Mouse (Mus musculus) heart, embryonic 13.5 days (tissue): ENCODE data around the gene Lgi4. TPM values are rescaled to one million over a fixed set of nuclear protein-coding genes. Genes with fewer than 3 reads are reported as not detected.

Source experiments
- ATAC-seq: fragments of 200-750 bp; cut with Nextera tagmentation; 2 replicates; pipeline ENCODE4 v1.8.0; 2017; ENCODE audit warnings: moderate TSS enrichment; ENCODE audit not compliant: insufficient number of reproducible peaks, low FRiP score, low TSS enrichment; ENCODE audit errors: extremely low read depth
- H3K27ac ChIP-seq: fragments of 300-500 bp; sonication (generic); replicated peaks from 2 replicates; pipeline ENCODE4 v1.5.1; 2015; ENCODE audit warnings: moderate library complexity, mild to moderate bottlenecking, inconsistent platforms
- H3K27me3 ChIP-seq: fragments of 300-500 bp; sonication (generic); replicated peaks from 2 replicates; pipeline ENCODE4 v1.6.1; 2015; ENCODE audit warnings: mild to moderate bottlenecking, inconsistent platforms
- H3K36me3 ChIP-seq: fragments of 300-500 bp; sonication (generic); 2 replicates; pipeline ENCODE4 v1.6.1; 2015; ENCODE audit warnings: mild to moderate bottlenecking, inconsistent platforms
- H3K4me1 ChIP-seq: fragments of 300-500 bp; sonication (generic); 2 replicates; pipeline ENCODE4 v1.6.1; 2015; ENCODE audit warnings: inconsistent platforms
- H3K4me2 ChIP-seq: fragments of 300-500 bp; sonication (generic); 2 replicates; pipeline ENCODE4 v1.6.1; 2015; ENCODE audit warnings: inconsistent platforms, mild to moderate bottlenecking, moderate library complexity
- H3K4me3 ChIP-seq: fragments of 300-500 bp; sonication (generic); 2 replicates; pipeline ENCODE4 v1.5.1; 2015; ENCODE audit warnings: moderate library complexity, mild to moderate bottlenecking, inconsistent platforms
- H3K9ac ChIP-seq: fragments of 300-500 bp; sonication (generic); 2 replicates; pipeline ENCODE4 v1.6.1; 2015; ENCODE audit warnings: inconsistent platforms, mild to moderate bottlenecking, moderate library complexity
- H3K9me3 ChIP-seq: fragments of 300-500 bp; sonication (generic); 2 replicates; pipeline ENCODE4 v1.6.1; 2016; ENCODE audit warnings: inconsistent platforms
- WGBS: fragments of 180-500 bp; shearing (Covaris S2); methylation state at CpG from one replicate; pipeline ENCODE4 v1.1.7; 2015; ENCODE audit warnings: mixed read lengths; 5-methylcytosine and 5-hydroxymethylcytosine counted together
- polyA plus RNA-seq: library from polyadenylated mRNA; unstranded; fragments of >200 nt; fragmentation: Nextera tagmentation; extraction: Ambion mirVana; gene quantifications from 2 replicates; pipeline ENCODE4 v1.2.1, GENCODE M21; 2015

Gene Lgi4
- polyA plus RNA-seq, 1 experiment from 2014 or later, result 0.21 TPM

DNA sequence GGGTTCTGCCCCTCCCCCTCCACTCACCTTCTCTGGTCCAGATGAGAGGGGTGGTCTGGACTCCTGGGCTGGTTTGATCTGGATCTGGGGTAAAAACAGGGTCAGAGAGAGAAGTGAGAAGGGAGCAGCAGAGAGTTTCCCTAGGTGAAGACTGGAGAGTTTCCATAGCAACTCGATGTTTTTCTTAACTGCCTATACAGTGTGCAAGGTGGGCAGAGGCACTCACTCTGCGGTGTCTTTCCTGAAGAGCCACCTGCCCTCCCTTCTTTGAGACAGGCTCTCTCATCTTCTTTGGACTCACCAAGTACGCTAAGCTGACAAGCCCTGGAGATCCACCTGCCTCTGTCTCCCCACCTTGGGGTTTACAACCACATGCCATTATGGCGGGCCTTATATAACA lies 20.1 kb upstream of the Lgi4 start:
- no peak overlapping the region for H3K9ac ChIP-seq
- no peak overlapping the region for H3K27ac ChIP-seq
- H3K9me3 ChIP-seq, result no peaks in the 10 kb centered on the region
- H3K4me3 ChIP-seq, result no peak overlapping the region
- H3K36me3 ChIP-seq, result no peaks in the 10 kb centered on the region
- WGBS, result 79% methylated on average over 4 of the region's 4 CpGs
- ATAC-seq, result no peak
- peaks cover 14% of the 10 kb centered on the region for H3K4me1 ChIP-seq
- H3K27me3 ChIP-seq, result peaks cover 46% of the 10 kb centered on the region
- H3K4me2 ChIP-seq, result no peak overlapping the region

GRCm38 (mm10) chr7:31040281-31041022 lies 18.7 kb upstream of the Lgi4 start:
- Histone ChIP-seq H3K4me2 (peak overlapping the region; percentile 67), H3K9ac (no peak overlapping the region), H3K27ac (no peak overlapping the region), H3K27me3 (peaks cover 60% of the 10 kb centered on the region), H3K36me3 (no peaks in the 10 kb centered on the region), H3K9me3 (no peaks in the 10 kb centered on the region), H3K4me1 (peaks cover 14% of the 10 kb centered on the region), H3K4me3 (0 out of 2 replicates have a peak overlapping the region, but pooled peaks have one; percentile 44)
- 69% methylated on average over 12 of the region's 12 CpGs for WGBS
- no peak for ATAC-seq

DNA sequence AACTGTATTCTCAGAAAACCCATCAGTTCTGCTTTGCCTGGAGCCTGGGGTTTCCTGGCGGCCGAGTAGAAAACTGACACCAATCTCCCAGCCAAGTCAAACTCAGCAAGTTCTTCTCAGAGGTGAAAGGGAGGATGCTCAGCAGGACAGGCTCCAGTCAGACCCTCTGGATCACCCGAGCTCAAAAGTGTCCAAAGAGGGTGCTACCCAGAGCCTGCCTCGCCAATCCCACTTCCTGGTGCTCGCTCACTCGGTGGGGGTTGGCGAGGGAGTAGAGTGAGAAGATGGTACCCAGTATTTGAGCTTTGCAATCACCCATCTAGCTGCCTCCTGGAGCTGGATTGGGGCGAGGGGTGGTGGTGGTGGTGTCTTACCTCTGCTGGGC lies 18.1 kb upstream of the Lgi4 start:
- Histone ChIP-seq H3K4me1 (peaks cover 14% of the 10 kb centered on the region), H3K9me3 (no peaks in the 10 kb centered on the region), H3K4me3 (peak overlapping the region; percentile 44), H3K36me3 (no peaks in the 10 kb centered on the region), H3K4me2 (peak overlapping the region; percentile 67), H3K27me3 (peaks cover 63% of the 10 kb centered on the region), H3K9ac (peak overlapping the region; percentile 54), H3K27ac (no peak overlapping the region)
- ATAC-seq, result no peak
- 31% methylated on average over 8 of the region's 8 CpGs for WGBS

DNA sequence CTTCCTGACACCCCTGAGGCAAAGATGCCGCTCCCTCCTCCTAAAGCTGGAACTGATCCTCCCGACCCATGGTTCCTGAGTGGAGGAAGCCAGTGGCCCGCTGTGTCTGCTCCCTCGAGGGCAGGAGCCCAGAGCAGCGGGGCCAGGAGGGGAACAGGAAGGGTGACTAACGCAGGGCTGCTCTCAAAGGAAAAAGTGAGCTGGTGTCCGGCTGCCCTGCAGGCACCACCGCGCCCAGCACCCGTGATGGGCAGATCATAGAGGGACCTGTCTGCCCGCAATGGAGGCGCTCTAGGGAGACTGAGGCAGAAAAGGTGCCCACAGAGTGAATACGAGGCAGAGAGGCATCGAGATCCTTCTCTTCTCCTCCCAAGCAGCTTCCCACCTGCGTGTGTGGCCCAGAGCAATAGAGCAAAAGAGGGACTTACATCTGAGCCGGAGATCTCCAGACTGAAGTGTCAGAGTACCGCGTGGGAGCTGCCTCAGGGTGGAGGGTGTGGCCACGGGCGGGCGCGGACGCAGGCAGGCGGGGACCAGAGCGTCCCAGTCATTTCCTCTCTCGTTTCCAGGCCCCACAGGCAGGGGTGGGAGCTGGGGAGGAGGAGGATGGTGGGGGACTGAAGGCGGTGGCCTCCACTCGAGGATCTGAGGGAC lies 17.4 kb upstream of the Lgi4 start:
- H3K27ac ChIP-seq, result peak overlapping the region; percentile 30; the same call in 1 of the 2 replicates
- WGBS, result 3% methylated on average over 27 of the region's 28 CpGs
- ATAC-seq, result peak; percentile 51; the same call in 1 of the 2 replicates
- no peaks in the 10 kb centered on the region for H3K36me3 ChIP-seq
- peaks cover 66% of the 10 kb centered on the region for H3K27me3 ChIP-seq
- H3K9me3 ChIP-seq, result no peaks in the 10 kb centered on the region
- peak overlapping the region; percentile 67 for H3K4me2 ChIP-seq
- peak overlapping the region; percentile 54 for H3K9ac ChIP-seq
- H3K4me1 ChIP-seq, result peaks cover 14% of the 10 kb centered on the region
- H3K4me3 ChIP-seq, result peak overlapping the region; percentile 44

DNA sequence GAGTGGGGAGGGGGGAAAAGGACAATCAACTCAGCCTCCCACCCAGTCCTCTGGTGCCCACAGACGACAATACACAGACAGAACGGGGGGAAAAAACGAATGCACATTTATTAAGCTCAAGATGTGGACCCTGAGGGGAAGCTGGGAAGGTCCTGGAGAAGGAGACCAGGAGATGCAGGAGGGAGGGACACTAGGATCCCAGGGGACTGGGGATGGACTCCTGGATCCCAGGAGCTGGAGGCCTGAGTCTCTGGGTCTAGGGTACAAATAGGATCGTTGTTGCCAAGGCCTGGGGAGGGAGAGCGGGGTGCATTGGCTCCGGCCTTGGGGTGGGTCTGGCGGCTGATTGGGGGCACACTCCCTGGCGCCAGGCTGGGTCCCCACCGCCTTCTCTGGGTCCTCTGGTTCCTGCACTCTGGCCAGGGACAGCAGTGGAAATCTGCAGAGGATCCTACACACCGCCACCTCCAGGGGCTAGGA lies 16.7 kb upstream of the Lgi4 start, which contains the start of gene Fxyd5:
Gene Fxyd5, minus strand, starts transcription at position 51 of the 480 bp plus-strand sequence.
- Histone ChIP-seq H3K4me1 (peaks cover 14% of the 10 kb centered on the region), H3K27ac (peak within 1 kb of the TSS; percentile 30; the same call in 1 of the 2 replicates), H3K4me2 (peak within 1 kb of the TSS; percentile 67), H3K9me3 (no peaks in the 10 kb centered on the region), H3K27me3 (peaks cover 72% of the 10 kb centered on the region), H3K36me3 (no peaks in the 10 kb centered on the region), H3K4me3 (peak within 1 kb of the TSS; percentile 44), H3K9ac (peak within 1 kb of the TSS; percentile 54)
- 33% methylated on average over 10 of the region's 10 CpGs for WGBS
- ATAC-seq, result no peak

DNA sequence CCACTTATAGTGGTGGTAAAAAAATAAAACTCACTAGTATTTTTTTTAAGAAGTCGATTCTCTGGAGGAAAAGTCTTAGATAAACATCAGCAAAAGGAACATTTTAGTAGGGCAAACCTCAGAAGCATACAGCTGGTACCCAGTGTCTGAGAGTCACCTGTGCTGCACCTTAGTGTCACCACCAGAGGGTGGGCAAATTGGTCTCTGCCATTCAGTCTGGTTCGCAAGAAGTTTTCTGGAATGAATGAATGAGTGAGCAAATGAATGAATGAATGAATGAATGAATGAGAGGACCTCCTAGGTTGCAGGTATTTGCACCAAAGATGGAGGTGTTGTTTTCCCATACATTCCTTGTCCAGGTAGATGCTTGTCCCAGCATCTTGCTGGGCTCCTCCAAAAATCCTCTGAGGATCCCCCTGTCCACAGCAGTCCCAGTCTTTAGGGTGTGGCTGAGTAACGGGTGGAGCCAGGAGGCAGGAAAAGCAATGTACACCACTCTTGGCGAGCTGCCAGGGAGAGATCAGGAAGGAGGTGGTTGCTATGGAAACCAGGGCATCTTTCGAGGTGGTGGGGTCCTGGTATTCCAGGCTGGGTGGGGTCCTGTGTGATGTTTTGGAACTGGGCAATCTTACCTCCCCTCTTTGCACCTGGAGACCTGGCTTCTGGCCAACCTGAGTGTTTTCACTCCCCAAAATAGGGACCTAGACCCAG lies 9.9 kb upstream of the Lgi4 start:
- Histone ChIP-seq H3K36me3 (no peaks in the 10 kb centered on the region), H3K9me3 (no peaks in the 10 kb centered on the region), H3K9ac (peak overlapping the region; percentile 53; the same call in 1 of the 2 replicates), H3K4me3 (peak overlapping the region; percentile 8; the same call in 1 of the 2 replicates), H3K27me3 (peaks cover 84% of the 10 kb centered on the region), H3K4me2 (peak overlapping the region; percentile 69), H3K4me1 (peaks cover 51% of the 10 kb centered on the region), H3K27ac (no peak overlapping the region)
- WGBS, result 29% methylated on average over 5 of the region's 5 CpGs
- ATAC-seq, result no peak

GRCm38 (mm10) chr7:31049846-31050281 lies 9.3 kb upstream of the Lgi4 start:
- Histone ChIP-seq H3K9me3 (no peaks in the 10 kb centered on the region), H3K36me3 (no peaks in the 10 kb centered on the region), H3K4me3 (peak overlapping the region; percentile 8; the same call in 1 of the 2 replicates), H3K27ac (no peak overlapping the region), H3K27me3 (peaks cover 78% of the 10 kb centered on the region), H3K4me1 (peaks cover 56% of the 10 kb centered on the region), H3K4me2 (peak overlapping the region; percentile 69), H3K9ac (peak overlapping the region; percentile 53)
- no peak for ATAC-seq
- 5% methylated on average over 13 of the region's 15 CpGs for whole genome bisulfite sequencing

GRCm38 (mm10) chr7:31050487-31050886 lies 8.7 kb upstream of the Lgi4 start:
- H3K9me3 ChIP-seq, result no peaks in the 10 kb centered on the region
- WGBS, result 10% methylated on average over 6 of the region's 6 CpGs
- peak overlapping the region; percentile 53; the same call in 1 of the 2 replicates for H3K9ac ChIP-seq
- H3K4me1 ChIP-seq, result peaks cover 63% of the 10 kb centered on the region
- H3K4me2 ChIP-seq, result peak overlapping the region; percentile 69
- H3K27me3 ChIP-seq, result peaks cover 72% of the 10 kb centered on the region
- peak overlapping the region; percentile 8; the same call in 1 of the 2 replicates for H3K4me3 ChIP-seq
- H3K27ac ChIP-seq, result no peak overlapping the region
- no peak for ATAC-seq
- no peaks in the 10 kb centered on the region for H3K36me3 ChIP-seq

DNA sequence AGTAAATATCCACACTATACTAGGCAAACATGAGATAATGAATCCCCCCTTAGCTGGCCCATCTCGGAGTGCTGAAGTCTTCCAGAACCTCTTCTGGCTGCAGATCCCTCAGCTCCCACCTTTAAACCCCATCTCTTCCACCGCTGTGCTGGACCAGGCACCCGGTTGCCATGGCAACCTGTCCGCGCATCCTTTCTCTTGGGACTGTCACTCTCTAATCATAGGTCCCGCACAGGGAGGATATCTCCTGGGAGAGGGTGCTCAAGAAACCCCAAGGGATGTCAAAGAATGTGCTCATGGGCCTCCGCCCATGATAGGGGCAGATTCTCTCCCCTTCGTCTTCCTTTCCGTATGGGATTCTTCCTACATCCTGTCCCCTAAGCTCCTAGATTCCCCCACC lies 8.2 kb upstream of the Lgi4 start:
- Histone ChIP-seq H3K36me3 (no peaks in the 10 kb centered on the region), H3K4me3 (peak overlapping the region; percentile 53), H3K9ac (no peak overlapping the region), H3K27ac (no peak overlapping the region), H3K9me3 (no peaks in the 10 kb centered on the region), H3K27me3 (peaks cover 70% of the 10 kb centered on the region), H3K4me2 (peak overlapping the region; percentile 69), H3K4me1 (peaks cover 64% of the 10 kb centered on the region)
- WGBS, result 9% methylated on average over 9 of the region's 9 CpGs
- no peak for ATAC-seq

DNA sequence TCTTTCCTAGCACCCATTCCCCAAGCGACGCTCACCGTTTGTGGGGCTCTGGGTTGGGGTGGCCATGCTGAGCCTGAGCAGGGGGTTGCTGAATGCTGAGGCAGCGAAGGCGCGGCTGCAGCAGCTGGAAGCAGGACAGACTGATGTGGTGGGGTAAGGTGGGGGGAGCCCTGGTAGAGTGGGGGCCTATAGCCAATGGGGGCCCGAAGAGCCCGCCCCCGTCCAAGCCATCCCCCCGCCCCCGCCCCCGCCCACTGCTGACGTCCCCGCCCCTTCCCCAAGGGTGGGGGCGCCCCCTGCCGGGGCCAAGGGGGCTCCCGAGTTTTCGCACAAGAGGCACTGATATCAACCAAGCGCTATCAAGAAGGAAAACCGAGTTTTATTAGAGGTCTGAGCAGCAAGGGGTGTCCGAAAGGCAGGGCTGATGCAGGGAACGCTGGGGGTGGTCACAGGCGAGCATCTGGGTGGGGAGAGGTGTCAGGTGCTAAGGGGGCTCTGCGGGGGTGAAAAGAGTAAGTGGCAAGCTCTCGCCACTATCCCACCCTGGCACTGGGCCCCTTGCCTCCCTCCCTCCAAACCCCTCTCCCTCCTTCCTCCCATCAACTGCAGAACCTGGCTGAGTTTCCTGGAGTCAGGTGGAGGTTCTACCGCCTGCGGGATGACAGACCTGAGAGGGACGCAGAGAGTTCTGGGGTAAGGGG lies 7.7 kb upstream of the Lgi4 start, which contains the start of gene Fxyd7:
Gene Fxyd7, minus strand, starts transcription at position 147 of the 701 bp plus-strand sequence.
- Histone ChIP-seq H3K27me3 (peaks cover 67% of the 10 kb centered on the region), H3K4me1 (peaks cover 70% of the 10 kb centered on the region), H3K36me3 (no peaks in the 10 kb centered on the region), H3K4me3 (peak within 1 kb of the TSS; percentile 53), H3K27ac (no peak within 1 kb of the TSS), H3K9me3 (no peaks in the 10 kb centered on the region), H3K4me2 (peak within 1 kb of the TSS; percentile 69), H3K9ac (peak within 1 kb of the TSS; percentile 82)
- no peak for ATAC-seq
- 8% methylated on average over 28 of the region's 28 CpGs for WGBS
